Mouse (Mus musculus): Measurements from ENCODE around the gene Rnf24.
"Not testable (repeated sequence)": the region's sequence is repeated elsewhere in the genome, so short reads cannot be mapped to it uniquely, and the experiment has no call there.

GRCm38 (mm10) chr2:131305226-131305625 lies 47.5 kb downstream of the Rnf24 start:
- not testable (repeated sequence) for TF ChIP-seq MAFK (IDR thresholded peaks at IDR 0.05; ENCODE audit: insufficient read depth, low read depth, low read length); CHD2 (IDR thresholded peaks at IDR 0.05; ENCODE audit: low read depth, low read length)

All from ES-E14 (cell line).